Mouse (Mus musculus) erythroblast, embryonic 14.5 days (primary cell): ENCODE data around the gene Adam33.

Source experiments
- GATA1 ChIP-seq: IDR thresholded peaks from 2 replicates; pipeline ENCODE4 v1.6.1; 2012; ENCODE audit warnings: low read length, inconsistent platforms, mixed read lengths
- TAL1 ChIP-seq: IDR thresholded peaks from 3 replicates; pipeline ENCODE4 v1.6.1; 2012; ENCODE audit warnings: low read length, inconsistent platforms, mixed read lengths

DNA sequence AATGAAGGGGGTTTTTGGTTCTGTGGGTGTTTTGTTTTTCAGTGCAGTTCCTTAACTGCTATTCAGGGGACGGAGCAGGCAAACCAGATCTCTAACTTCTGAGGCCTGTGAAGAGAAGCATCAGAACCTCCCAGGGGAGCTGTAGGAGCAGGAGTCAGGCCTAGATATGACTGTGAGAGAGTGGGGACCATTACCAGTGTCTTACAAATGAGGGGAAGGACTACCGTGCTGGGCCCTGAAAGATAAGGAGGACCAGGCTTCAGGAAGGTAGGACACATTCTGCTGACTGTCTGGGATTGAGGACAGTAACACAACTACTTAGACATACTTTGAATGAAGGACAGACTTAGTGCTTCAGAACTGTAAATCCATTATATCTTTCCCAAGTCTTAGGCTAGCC, 54.5 kb downstream of the Adam33 start:
- TF ChIP-seq GATA1: no peak
- no peak for TF ChIP-seq TAL1
